ENCODE assay signal across 8 mouse cellular contexts in genomic region chr1:40680868-40681698, GRCm38 (mm10). TPM values are rescaled to one million over a fixed set of nuclear protein-coding genes. Genes with fewer than 3 reads are reported as not detected.
DNase-seq lines count a peak whose midpoint lies in the region; ATAC-seq and TF ChIP-seq lines count a peak whose summit lies in the region.

No protein-coding gene starts in this region.

- H3K27ac ChIP-seq in cortical plate, adult 2 months (ENCODE audit: insufficient read depth, low read length): peak overlapping the region; percentile 69; the same call in 1 of the 2 replicates
- H3K27ac ChIP-seq in kidney, adult 2 months (ENCODE audit: insufficient read depth, low read depth, low read length): peak overlapping the region; percentile 52
- no peak overlapping the region for H3K27ac ChIP-seq in midbrain, embryonic 16.5 days (ENCODE audit: low read length)

- under 1% methylated on average over 87 of the region's 90 CpGs for WGBS in kidney, adult 2 months
- WGBS in midbrain, embryonic 16.5 days: under 1% methylated on average over 50 of the region's 90 CpGs

- peak overlapping the region; percentile 99 for H3K4me2 ChIP-seq in midbrain, embryonic 16.5 days (ENCODE audit: low read length)

- peak overlapping the region; percentile 56 for H3K4me3 ChIP-seq in cortical plate, adult 2 months (ENCODE audit: insufficient read depth, low read length)
- H3K4me3 ChIP-seq in kidney, adult 2 months (ENCODE audit: insufficient read depth, low read depth, low read length): peak overlapping the region; percentile 69
- peak overlapping the region; percentile 62 for H3K4me3 ChIP-seq in midbrain, embryonic 16.5 days (ENCODE audit: low read depth, low read length)

- peak; percentile 86 for ATAC-seq in midbrain, embryonic 16.5 days

- TF ChIP-seq CTCF in cortical plate, adult 2 months (IDR thresholded peaks at IDR 0.05; ENCODE audit: extremely low read depth, insufficient read depth, low read length): no peak
- no peak for TF ChIP-seq CTCF in kidney, adult 2 months (conservative IDR thresholded peaks at IDR 0.05; ENCODE audit: insufficient read depth, insufficient read length, low read depth, low read length)

- TF ChIP-seq POLR2A in cortical plate, adult 2 months (IDR thresholded peaks at IDR 0.05; ENCODE audit: extremely low read depth, insufficient read depth, low read length): no peak
- TF ChIP-seq POLR2A in kidney, adult 2 months (IDR thresholded peaks at IDR 0.05; ENCODE audit: low read depth, low read length): no peak

- H3K36me3 ChIP-seq in kidney, adult 2 months (ENCODE audit: control insufficient read depth, insufficient read depth, low read length): no peaks in the 10 kb centered on the region
- H3K36me3 ChIP-seq in midbrain, embryonic 16.5 days (ENCODE audit: control insufficient read depth, insufficient read depth, low read length): no peaks in the 10 kb centered on the region

- peak; percentile 36 to 40 for DNase-seq in cerebellum, postnatal 14 days
- DNase-seq in cerebellum, adult 11-12 months: no peak
- peak; percentile 30 to 41 for DNase-seq in gastrocnemius, postnatal 4 days (ENCODE audit: low spot score in 2 of 2)
- DNase-seq in kidney, adult 2 months: peak; percentile 79
- DNase-seq in liver: peak; percentile 7
- DNase-seq in testis, postnatal 14 days (ENCODE audit: low spot score): peak; percentile 33

- H3K4me1 ChIP-seq in cortical plate, adult 2 months (ENCODE audit: control insufficient read depth, insufficient read depth, low read length): no peaks in the 10 kb centered on the region; the same call in 1 of the 2 replicates
- H3K4me1 ChIP-seq in kidney, adult 2 months (ENCODE audit: control insufficient read depth, insufficient read depth, low read length): peaks cover 6% of the 10 kb centered on the region; the same call in 1 of the 2 replicates
- H3K4me1 ChIP-seq in midbrain, embryonic 16.5 days (ENCODE audit: control insufficient read depth, insufficient read depth, low read length): peaks cover 11% of the 10 kb centered on the region

- no peaks in the 10 kb centered on the region for H3K27me3 ChIP-seq in kidney, adult 2 months (replicated peaks; ENCODE audit: control insufficient read depth, insufficient read depth, low read length)
- peaks cover 38% of the 10 kb centered on the region for H3K27me3 ChIP-seq in midbrain, embryonic 16.5 days (ENCODE audit: control insufficient read depth, insufficient read depth, low read depth, low read length)

- H3K9me3 ChIP-seq in midbrain, embryonic 16.5 days (replicated peaks; ENCODE audit: control insufficient read depth, low read length, poor library complexity, severe bottlenecking): no peaks in the 10 kb centered on the region

- peak overlapping the region; percentile 59 for H3K9ac ChIP-seq in midbrain, embryonic 16.5 days (ENCODE audit: low read depth, low read length)

RNA-seq across cellular contexts. Expression of gene Slc9a2, which starts 0.7 kb away (rescaled TPM):
- polyA plus RNA-seq in cortical plate, adult 2 months (2012; rRNA removed): 2.9 and 4.4 TPM in 2 replicates
- 10 to 100 TPM; 18.4 to 21.5 TPM for total RNA-seq in gastrocnemius, postnatal 4 days (2021)
- polyA plus RNA-seq in kidney, adult 2 months (2012; rRNA removed): 14.5 and 23.7 TPM in 2 replicates
- 0.24 and 0.35 TPM in 2 replicates for polyA plus RNA-seq in midbrain, embryonic 16.5 days (2015; fragmentation: Nextera tagmentation; extraction: Ambion mirVana)
